Comparison of ENCODE assay signal across 13 mouse cellular contexts in genomic region chr8:88577666-88578065, GRCm38 (mm10). TPM values are rescaled to one million over a fixed set of nuclear protein-coding genes. Genes with fewer than 3 reads are reported as not detected.
DNase-seq lines count a peak whose midpoint lies in the region; ATAC-seq and TF ChIP-seq lines count a peak whose summit lies in the region.
"Had no signal": no experiment of that assay in that cellular context is flagged by ENCODE, and none has a peak within 500 bp of the region (broad histone marks: within the 10 kb centered on the region; RNA-seq: fewer than 3 reads in every experiment).

No protein-coding gene starts in this region.

- TF ChIP-seq CTCF in stomach, postnatal 0 days (IDR thresholded peaks at IDR 0.05; ENCODE audit: low read depth) = no peak

- H3K27ac ChIP-seq in hindbrain, embryonic 12.5 days = peak overlapping the region; percentile 23; the same call in 1 of the 2 replicates
- H3K27ac ChIP-seq in hindbrain, embryonic 11.5 days (ENCODE audit: low read depth, low read length) = no peak overlapping the region
- H3K27ac ChIP-seq in neural tube, embryonic 13.5 days (replicated peaks) = 0 out of 2 replicates have a peak overlapping the region, but pooled peaks have one; percentile 5
- no peak overlapping the region for H3K27ac ChIP-seq in neural tube, embryonic 15.5 days (replicated peaks)
- peak overlapping the region; percentile 1; the same call in 1 of the 2 replicates for H3K27ac ChIP-seq in hindbrain, embryonic 13.5 days
- peak overlapping the region; percentile 78 for H3K27ac ChIP-seq in stomach, postnatal 0 days (replicated peaks)
- H3K27ac ChIP-seq: liver, embryonic 12.5 days had no signal

- no peak for TF ChIP-seq EP300 in stomach, postnatal 0 days (optimal IDR thresholded peaks at IDR 0.05)

- H3K4me3 ChIP-seq in hindbrain, embryonic 12.5 days = no peak overlapping the region
- no peak overlapping the region for H3K4me3 ChIP-seq in hindbrain, embryonic 11.5 days (ENCODE audit: low read depth, low read length)
- H3K4me3 ChIP-seq in neural tube, embryonic 13.5 days = no peak overlapping the region
- no peak overlapping the region for H3K4me3 ChIP-seq in neural tube, embryonic 15.5 days (replicated peaks)
- H3K4me3 ChIP-seq in hindbrain, embryonic 13.5 days = no peak overlapping the region
- H3K4me3 ChIP-seq in stomach, postnatal 0 days (ENCODE audit: low read depth, low read length) = no peak overlapping the region
- H3K4me3 ChIP-seq: erythroblast, embryonic 14.5 days; liver, embryonic 12.5 days had no signal

- H3K9me3 ChIP-seq in hindbrain, embryonic 12.5 days (replicated peaks) = no peaks in the 10 kb centered on the region
- no peaks in the 10 kb centered on the region for H3K9me3 ChIP-seq in hindbrain, embryonic 11.5 days (ENCODE audit: control insufficient read depth, low read length)
- H3K9me3 ChIP-seq in neural tube, embryonic 13.5 days = no peaks in the 10 kb centered on the region
- no peaks in the 10 kb centered on the region for H3K9me3 ChIP-seq in neural tube, embryonic 15.5 days (replicated peaks)
- no peaks in the 10 kb centered on the region for H3K9me3 ChIP-seq in hindbrain, embryonic 13.5 days
- no peaks in the 10 kb centered on the region for H3K9me3 ChIP-seq in stomach, postnatal 0 days (ENCODE audit: control insufficient read depth, low read length)
- H3K9me3 ChIP-seq: liver, embryonic 12.5 days had no signal

- H3K36me3 ChIP-seq in hindbrain, embryonic 12.5 days = peaks cover 13% of the 10 kb centered on the region
- H3K36me3 ChIP-seq in hindbrain, embryonic 11.5 days (ENCODE audit: control insufficient read depth, insufficient read depth, low read length) = no peaks in the 10 kb centered on the region
- 0 out of 2 replicates have a peak, but pooled peaks cover 9% of the 10 kb centered on the region for H3K36me3 ChIP-seq in neural tube, embryonic 13.5 days
- no peaks in the 10 kb centered on the region for H3K36me3 ChIP-seq in neural tube, embryonic 15.5 days
- H3K36me3 ChIP-seq in hindbrain, embryonic 13.5 days = 0 out of 2 replicates have a peak, but pooled peaks cover 3% of the 10 kb centered on the region
- H3K36me3 ChIP-seq in stomach, postnatal 0 days (ENCODE audit: control insufficient read depth, insufficient read depth, low read length) = no peaks in the 10 kb centered on the region
- H3K36me3 ChIP-seq: liver, embryonic 12.5 days had no signal

- no peak overlapping the region for H3K4me2 ChIP-seq in hindbrain, embryonic 12.5 days (replicated peaks)
- no peak overlapping the region for H3K4me2 ChIP-seq in hindbrain, embryonic 11.5 days (replicated peaks; ENCODE audit: low read depth, low read length)
- no peak overlapping the region for H3K4me2 ChIP-seq in neural tube, embryonic 13.5 days
- H3K4me2 ChIP-seq in neural tube, embryonic 15.5 days = no peak overlapping the region
- H3K4me2 ChIP-seq in hindbrain, embryonic 13.5 days = no peak overlapping the region
- H3K4me2 ChIP-seq in stomach, postnatal 0 days (replicated peaks; ENCODE audit: low read depth) = no peak overlapping the region
- H3K4me2 ChIP-seq: liver, embryonic 12.5 days had no signal

- H3K27me3 ChIP-seq in hindbrain, embryonic 12.5 days = no peaks in the 10 kb centered on the region
- no peaks in the 10 kb centered on the region for H3K27me3 ChIP-seq in hindbrain, embryonic 11.5 days (ENCODE audit: control insufficient read depth, insufficient read depth, low read length)
- H3K27me3 ChIP-seq in neural tube, embryonic 13.5 days = no peaks in the 10 kb centered on the region
- no peaks in the 10 kb centered on the region for H3K27me3 ChIP-seq in neural tube, embryonic 15.5 days (replicated peaks)
- H3K27me3 ChIP-seq in hindbrain, embryonic 13.5 days = no peaks in the 10 kb centered on the region
- no peaks in the 10 kb centered on the region for H3K27me3 ChIP-seq in stomach, postnatal 0 days (ENCODE audit: control insufficient read depth, insufficient read depth, low read length)

- H3K9ac ChIP-seq in hindbrain, embryonic 12.5 days = no peak overlapping the region
- H3K9ac ChIP-seq in hindbrain, embryonic 11.5 days (ENCODE audit: low read depth, low read length) = no peak overlapping the region
- H3K9ac ChIP-seq in neural tube, embryonic 13.5 days = no peak overlapping the region
- H3K9ac ChIP-seq in neural tube, embryonic 15.5 days (replicated peaks) = no peak overlapping the region
- H3K9ac ChIP-seq in hindbrain, embryonic 13.5 days = no peak overlapping the region
- H3K9ac ChIP-seq in stomach, postnatal 0 days (ENCODE audit: low read length) = no peak overlapping the region
- H3K9ac ChIP-seq: liver, embryonic 12.5 days had no signal

- no peak for ATAC-seq in hindbrain, embryonic 12.5 days (ENCODE audit: low FRiP score)
- no peak for ATAC-seq in hindbrain, embryonic 11.5 days (ENCODE audit: low FRiP score)
- ATAC-seq in neural tube, embryonic 13.5 days (ENCODE audit: low read depth) = no peak
- no peak for ATAC-seq in neural tube, embryonic 15.5 days (ENCODE audit: low FRiP score)
- ATAC-seq in hindbrain, embryonic 13.5 days (ENCODE audit: low FRiP score) = no peak
- ATAC-seq in stomach, postnatal 0 days (ENCODE audit: low FRiP score, low TSS enrichment) = no peak
- no peak for ATAC-seq in monocyte, adult 5-6 weeks (replicated peaks; ENCODE audit: insufficient number of reproducible peaks, low FRiP score, low TSS enrichment, poor library complexity, severe bottlenecking)
- ATAC-seq: liver, embryonic 12.5 days had no signal

- peaks cover 30% of the 10 kb centered on the region for H3K4me1 ChIP-seq in hindbrain, embryonic 12.5 days
- H3K4me1 ChIP-seq in hindbrain, embryonic 11.5 days (replicated peaks; ENCODE audit: control insufficient read depth, insufficient read depth, low read length) = no peaks in the 10 kb centered on the region; the same call in 1 of the 2 replicates
- H3K4me1 ChIP-seq in neural tube, embryonic 13.5 days (replicated peaks) = peaks cover 40% of the 10 kb centered on the region
- peaks cover 47% of the 10 kb centered on the region for H3K4me1 ChIP-seq in neural tube, embryonic 15.5 days
- H3K4me1 ChIP-seq in hindbrain, embryonic 13.5 days (replicated peaks) = peaks cover 61% of the 10 kb centered on the region
- H3K4me1 ChIP-seq in stomach, postnatal 0 days (replicated peaks; ENCODE audit: control insufficient read depth, insufficient read depth) = peaks cover 13% of the 10 kb centered on the region

- 67% methylated on average over 5 of the region's 5 CpGs for WGBS in hindbrain, embryonic 12.5 days
- WGBS in hindbrain, embryonic 11.5 days = 81% methylated on average over 5 of the region's 5 CpGs
- WGBS in neural tube, embryonic 13.5 days = 65% methylated on average over 5 of the region's 5 CpGs
- 54% methylated on average over 5 of the region's 5 CpGs for WGBS in neural tube, embryonic 15.5 days
- 55% methylated on average over 5 of the region's 5 CpGs for WGBS in hindbrain, embryonic 13.5 days
- 55% methylated on average over 5 of the region's 5 CpGs for WGBS in stomach, postnatal 0 days

- no peak for DNase-seq in hindbrain, embryonic 11.5 days (ENCODE audit: low spot score)
- DNase-seq in stomach, postnatal 0 days (ENCODE audit: low spot score) = no peak
- DNase-seq: adrenal gland, adult 2 months; gastrocnemius, postnatal 10 days; retina, postnatal 1 day; thymus, adult 18-20 months had no signal

RNA-seq across cellular contexts. Expression of gene Nkd1, which starts 56.5 kb away (rescaled TPM):
- polyA plus RNA-seq in hindbrain, embryonic 12.5 days (2016; fragmentation: Nextera tagmentation; extraction: Ambion mirVana) = 106 and 111 TPM in 2 replicates
- 83.1 and 89.8 TPM in 2 replicates for polyA plus RNA-seq in hindbrain, embryonic 11.5 days (2014; fragmentation: Nextera tagmentation; extraction: Ambion mirVana)
- 48.9 and 52.3 TPM in 2 replicates for polyA plus RNA-seq in neural tube, embryonic 13.5 days (2015; fragmentation: Nextera tagmentation; extraction: Ambion mirVana)
- polyA plus RNA-seq in neural tube, embryonic 15.5 days (2015; fragmentation: Nextera tagmentation; extraction: Ambion mirVana) = 39.5 and 40.2 TPM in 2 replicates
- 53.8 and 76.0 TPM in 2 replicates for polyA plus RNA-seq in hindbrain, embryonic 13.5 days (2015; fragmentation: Nextera tagmentation; extraction: Ambion mirVana)
- polyA plus RNA-seq in stomach, postnatal 0 days (2015; fragmentation: Nextera tagmentation; extraction: Ambion mirVana) = 57.4 and 58.8 TPM in 2 replicates
- total RNA-seq in monocyte, adult 5-6 weeks (2017) = 0.85 to 1.2 TPM in 2 of 3 replicates, not detected in the other
- polyA plus RNA-seq: erythroblast, embryonic 14.5 days had no signal

RNA-seq across cellular contexts. Expression of gene Snx20, which starts 58.3 kb away (rescaled TPM):
- 1.5 and 1.7 TPM in 2 replicates for polyA plus RNA-seq in hindbrain, embryonic 12.5 days (2016; fragmentation: Nextera tagmentation; extraction: Ambion mirVana)
- 1.4 and 2.1 TPM in 2 replicates for polyA plus RNA-seq in hindbrain, embryonic 11.5 days (2014; fragmentation: Nextera tagmentation; extraction: Ambion mirVana)
- polyA plus RNA-seq in neural tube, embryonic 13.5 days (2015; fragmentation: Nextera tagmentation; extraction: Ambion mirVana) = 1.1 and 1.4 TPM in 2 replicates
- 1.2 and 2.4 TPM in 2 replicates for polyA plus RNA-seq in neural tube, embryonic 15.5 days (2015; fragmentation: Nextera tagmentation; extraction: Ambion mirVana)
- 1.2 and 1.3 TPM in 2 replicates for polyA plus RNA-seq in hindbrain, embryonic 13.5 days (2015; fragmentation: Nextera tagmentation; extraction: Ambion mirVana)
- polyA plus RNA-seq in stomach, postnatal 0 days (2015; fragmentation: Nextera tagmentation; extraction: Ambion mirVana) = 2.0 and 2.1 TPM in 2 replicates
- 67.8 to 81.1 TPM (median 72.6 TPM) in 3 replicates for total RNA-seq in monocyte, adult 5-6 weeks (2017)

Comparison
In these comparisons a context has a peak if more than half of its experiments do, and no peak if none do; other contexts are left out.
1. H3K27ac ChIP-seq: peak in hindbrain, embryonic 12.5 days (single experiment), neural tube, embryonic 13.5 days (single experiment), hindbrain, embryonic 13.5 days (single experiment) and stomach, postnatal 0 days (single experiment); none in hindbrain, embryonic 11.5 days (single experiment) and neural tube, embryonic 15.5 days (single experiment).